Mouse (Mus musculus) c-Kit-positive CD71-positive TER-119-positive erythroid progenitor cells, embryonic 14.5 days (primary cell): ENCODE measurements around the gene Prpf4.

ENCODE experiments used
- DNase-seq: peaks from one replicate; pipeline ENCODE4 v3.0.0-alpha.2; 2013; ENCODE audit warnings: low spot score

Prpf4 gene

GRCm38 (mm10) chr4:62437256-62437778 lies 28.7 kb downstream of the Prpf4 start:
- no peak for DNase-seq

DNA sequence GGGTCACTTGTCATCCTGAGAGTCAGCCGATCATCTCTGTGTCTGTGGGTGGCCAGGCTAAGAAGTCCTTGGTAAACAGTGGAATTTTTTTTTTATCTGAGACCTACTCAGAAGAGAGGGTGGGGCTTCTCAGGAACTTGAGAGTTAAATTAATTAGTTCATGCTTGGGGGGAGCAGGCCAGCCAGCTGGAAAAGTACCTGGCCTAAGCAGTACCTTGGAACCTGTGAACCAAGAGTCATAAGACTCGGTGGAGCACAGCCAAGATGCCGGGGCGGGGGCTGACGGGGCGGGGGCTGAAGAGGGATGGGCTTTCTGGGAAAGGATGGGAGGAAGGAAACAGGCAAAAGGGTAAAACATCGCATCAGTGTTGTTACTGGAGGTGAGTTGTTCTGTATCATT lies 29.3 kb downstream of the Prpf4 start:
- DNase-seq, result no peak

- no peak for DNase-seq
These were observed 31.2 kb downstream of the Prpf4 start for GRCm38 (mm10) chr4:62439793-62440192.

DNA sequence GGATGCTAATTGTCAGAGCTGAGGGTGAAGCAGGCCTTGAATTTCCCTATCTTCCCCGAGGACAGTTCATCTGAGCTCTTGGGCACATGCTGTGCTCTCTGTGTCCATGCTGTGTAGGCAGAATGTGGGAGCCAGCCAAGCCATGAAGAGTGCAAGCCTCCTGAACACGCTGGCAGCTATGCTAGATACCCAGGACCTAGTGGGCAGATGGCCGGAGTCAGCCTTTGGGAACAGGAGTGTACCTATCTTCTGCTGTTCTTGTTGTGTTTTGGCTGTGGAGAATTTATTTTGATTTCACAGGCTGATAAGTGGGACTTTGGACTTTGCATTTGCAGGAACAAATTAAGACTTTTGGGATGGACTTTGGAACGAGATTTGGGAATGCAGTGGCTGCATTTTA lies 31.9 kb downstream of the Prpf4 start:
- DNase-seq, result no peak

DNA sequence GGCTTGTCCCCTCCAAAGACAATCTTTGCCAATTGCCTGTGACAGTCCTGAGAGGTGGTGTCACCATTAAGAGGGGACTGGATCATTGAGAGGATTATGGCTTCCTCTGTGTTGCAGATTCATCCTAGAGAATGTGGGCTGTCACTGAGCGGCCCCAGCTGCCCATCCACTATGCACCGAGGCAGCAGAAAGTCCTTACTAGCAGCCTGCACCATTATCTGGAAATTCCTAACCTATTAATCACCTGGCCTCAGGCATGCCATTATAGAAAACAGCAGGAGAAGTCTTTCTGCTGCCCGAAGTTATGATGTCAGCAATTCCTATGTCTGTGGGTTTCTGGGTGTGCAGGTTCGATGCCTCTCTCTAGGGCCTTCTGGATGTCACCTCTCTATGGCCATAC lies 32.4 kb downstream of the Prpf4 start:
- DNase-seq, result no peak

GRCm38 (mm10) chr4:62454995-62455394 lies 46.4 kb downstream of the Prpf4 start:
- peak; percentile 35 for DNase-seq

DNA sequence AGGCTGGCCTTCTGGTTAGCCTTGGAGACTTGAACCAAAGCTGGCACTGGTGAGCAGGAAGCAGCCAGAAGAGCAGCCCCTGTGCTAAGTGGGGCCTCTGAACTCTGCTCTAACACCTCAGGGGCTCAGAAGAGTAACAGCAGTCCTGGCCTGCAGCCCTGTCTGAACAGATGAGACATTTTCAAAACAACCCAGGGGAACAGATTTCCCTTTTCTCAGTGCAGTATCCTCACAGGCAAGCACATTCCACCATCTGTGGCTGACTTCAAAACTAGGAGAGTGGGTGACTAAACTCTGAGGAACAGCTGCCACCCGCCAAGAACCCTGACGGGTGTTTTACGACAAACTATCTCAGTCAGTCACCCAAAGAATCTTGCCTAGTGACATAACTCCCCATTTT lies 50.5 kb downstream of the Prpf4 start:
- DNase-seq, result no peak

- no peak for DNase-seq
These were observed 51.8 kb downstream of the Prpf4 start for GRCm38 (mm10) chr4:62460348-62460747.

GRCm38 (mm10) chr4:62463124-62463523 lies 54.5 kb downstream of the Prpf4 start:
- no peak for DNase-seq

DNA sequence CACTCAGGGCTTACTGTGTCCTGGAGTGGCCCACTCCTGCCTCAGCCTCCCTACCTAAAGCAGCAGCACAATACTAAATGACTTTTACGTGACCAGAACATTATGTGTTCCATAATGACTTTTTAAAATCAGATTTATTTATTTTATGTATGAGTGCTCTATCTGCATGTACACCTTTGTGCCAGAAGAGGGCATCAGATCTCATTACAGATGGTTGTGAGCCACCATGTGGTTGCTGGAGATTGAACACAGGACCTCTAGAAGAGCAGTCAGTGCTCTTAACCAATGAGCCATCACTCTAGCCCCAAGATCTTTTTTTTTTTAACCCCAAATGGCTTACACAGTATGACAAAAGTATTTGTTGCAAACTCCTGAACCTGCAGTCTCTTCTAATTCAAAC lies 59.6 kb downstream of the Prpf4 start:
- no peak for DNase-seq

GRCm38 (mm10) chr4:62470598-62471051 lies 62.0 kb downstream of the Prpf4 start, which contains the start of gene Wdr31:
Wdr31 (minus strand) TSS chr4:62470896.
- DNase-seq, result peak; percentile 82

DNA sequence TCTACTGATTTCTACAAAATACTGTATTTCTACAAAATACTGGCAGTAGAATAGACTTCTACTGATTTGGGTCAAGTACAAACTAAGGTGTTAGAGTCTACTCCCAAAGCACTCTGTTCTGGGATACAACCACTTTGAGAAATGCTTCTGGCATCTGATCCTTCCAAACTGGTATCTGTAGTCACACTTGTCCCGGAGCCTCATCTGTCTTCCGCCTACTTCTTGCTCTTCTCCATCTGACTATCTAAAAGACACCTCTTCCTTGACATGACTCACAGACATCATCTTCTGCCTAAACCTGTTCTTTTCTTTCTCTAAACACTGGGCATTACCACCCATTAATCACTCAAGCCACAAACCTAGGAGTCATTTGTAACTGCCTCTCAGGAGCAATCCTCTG lies 63.5 kb downstream of the Prpf4 start:
- DNase-seq, result no peak

GRCm38 (mm10) chr4:62475131-62475530 lies 66.5 kb downstream of the Prpf4 start:
- no peak for DNase-seq

- no peak for DNase-seq
These were observed 67.2 kb downstream of the Prpf4 start for GRCm38 (mm10) chr4:62475793-62476192.
